Mouse (Mus musculus) heart, embryonic 14.5 days (tissue): Measurements from ENCODE around the gene Ankle1. TPM values are rescaled to one million over a fixed set of nuclear protein-coding genes. Genes with fewer than 3 reads are reported as not detected.

Source experiments
- ATAC-seq: fragments of 200-750 bp; cut with Nextera tagmentation; 2 replicates; pipeline ENCODE4 v1.8.0; 2017; ENCODE audit warnings: low read depth, moderate TSS enrichment; ENCODE audit not compliant: insufficient number of reproducible peaks, insufficient read depth, low FRiP score
- H3K27ac ChIP-seq, 2 experiments: fragments of 200-500 bp in 1 of 2; fragments of 300-500 bp in 1 of 2; sonication (generic) in 1 of 2; replicated peaks in 1 of 2; 2 replicates each; pipeline ENCODE4 v1.5.1; 2012 to 2014; ENCODE audit warnings: low read depth in 2 of 2, low read length in 2 of 2, control low read depth in 1 of 2, mild to moderate bottlenecking in 1 of 2, mixed read lengths in 1 of 2; ENCODE audit not compliant: control insufficient read depth in 1 of 2, insufficient read depth in 1 of 2
- H3K27me3 ChIP-seq: fragments of 300-500 bp; sonication (generic); 2 replicates; pipeline ENCODE4 v1.6.1; 2014; ENCODE audit warnings: mild to moderate bottlenecking, low read length, control low read depth; ENCODE audit not compliant: control insufficient read depth, insufficient read depth
- H3K36me3 ChIP-seq: fragments of 300-500 bp; sonication (generic); 2 replicates; pipeline ENCODE4 v1.6.1; 2014; ENCODE audit warnings: mild to moderate bottlenecking, control low read depth, low read length, mixed read lengths; ENCODE audit not compliant: control insufficient read depth, insufficient read depth
- H3K4me1 ChIP-seq, 2 experiments: fragments of 200-500 bp in 1 of 2; fragments of 300-500 bp in 1 of 2; sonication (generic) in 1 of 2; 2 replicates each; pipeline ENCODE4 v1.6.1; 2012 to 2014; ENCODE audit warnings: low read length in 2 of 2, control low read depth in 1 of 2, mixed read lengths in 1 of 2; ENCODE audit not compliant: control insufficient read depth in 2 of 2, insufficient read depth in 2 of 2
- H3K4me2 ChIP-seq: fragments of 300-500 bp; sonication (generic); 2 replicates; pipeline ENCODE4 v1.6.1; 2014; ENCODE audit warnings: mild to moderate bottlenecking, low read length
- H3K4me3 ChIP-seq, 2 experiments: fragments of 200-500 bp in 1 of 2; fragments of 300-500 bp in 1 of 2; sonication (generic) in 1 of 2; 2 replicates each; pipeline ENCODE4 v1.5.1; 2012 to 2014; ENCODE audit warnings: low read length in 2 of 2, mild to moderate bottlenecking in 2 of 2, control low read depth in 1 of 2, low read depth in 1 of 2, moderate library complexity in 1 of 2; ENCODE audit not compliant: control insufficient read depth in 1 of 2, insufficient read depth in 1 of 2
- H3K9ac ChIP-seq: fragments of 300-500 bp; sonication (generic); 2 replicates; pipeline ENCODE4 v1.6.1; 2014; ENCODE audit warnings: mild to moderate bottlenecking, low read length
- H3K9me3 ChIP-seq: fragments of 300-500 bp; sonication (generic); 2 replicates; pipeline ENCODE4 v1.6.1; 2016; ENCODE audit warnings: low read length, control low read depth; ENCODE audit not compliant: control insufficient read depth
- WGBS: fragments of 180-500 bp; shearing (Covaris S2); extraction: QIAGEN DNeasy Blood & Tissue Kit; methylation state at CpG from one replicate; pipeline ENCODE4 v1.1.7; 2014; 5-methylcytosine and 5-hydroxymethylcytosine counted together
- polyA plus RNA-seq: library from polyadenylated mRNA; unstranded; fragments of >200 nt; fragmentation: Nextera tagmentation; extraction: Ambion mirVana; gene quantifications from 2 replicates; pipeline ENCODE4 v1.2.1, GENCODE M21; 2014

The Ankle1 gene
- polyA plus RNA-seq, 1 experiment from 2014 or later = 20.7 TPM

DNA sequence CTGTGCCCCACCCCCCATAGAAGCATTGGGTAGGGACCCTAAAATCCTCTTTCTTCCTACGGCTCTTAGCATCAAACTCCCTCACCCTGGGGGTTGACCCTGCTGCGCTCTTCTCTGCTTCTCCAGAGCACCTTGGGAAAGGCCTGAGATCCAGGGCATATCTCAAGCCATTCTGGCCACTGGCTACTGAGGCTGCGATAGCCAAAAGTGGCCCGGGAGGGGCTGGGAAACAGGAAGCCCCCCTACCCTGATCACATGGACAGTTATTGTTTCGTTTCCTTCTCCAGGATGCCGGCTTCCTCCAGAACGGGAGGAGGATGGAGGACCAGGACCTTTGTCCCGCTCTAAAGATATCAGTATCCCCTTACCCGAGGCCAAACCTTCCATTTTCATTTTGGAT lies 10.2 kb upstream of the Ankle1 start, which contains the start of gene Ushbp1:
Ushbp1 (minus strand) TSS at position 174 of the 400 bp plus-strand sequence.
- Histone ChIP-seq H3K4me2 (peak within 1 kb of the TSS; percentile 87), H3K27me3 (no peaks in the 10 kb centered on the region), H3K9ac (peak within 1 kb of the TSS; percentile 46; the same call in 1 of the 2 replicates), H3K36me3 (peaks cover 27% of the 10 kb centered on the region), H3K4me3 (peak within 1 kb of the TSS; percentile 25 to 89), H3K9me3 (no peaks in the 10 kb centered on the region), H3K4me1 (peaks cover 10 to 12% of the 10 kb centered on the region in 2 experiments), H3K27ac (peak within 1 kb of the TSS; percentile 65 to 86)
- ATAC-seq = no peak
- WGBS = 65% methylated on average over 9 of the region's 9 CpGs

DNA sequence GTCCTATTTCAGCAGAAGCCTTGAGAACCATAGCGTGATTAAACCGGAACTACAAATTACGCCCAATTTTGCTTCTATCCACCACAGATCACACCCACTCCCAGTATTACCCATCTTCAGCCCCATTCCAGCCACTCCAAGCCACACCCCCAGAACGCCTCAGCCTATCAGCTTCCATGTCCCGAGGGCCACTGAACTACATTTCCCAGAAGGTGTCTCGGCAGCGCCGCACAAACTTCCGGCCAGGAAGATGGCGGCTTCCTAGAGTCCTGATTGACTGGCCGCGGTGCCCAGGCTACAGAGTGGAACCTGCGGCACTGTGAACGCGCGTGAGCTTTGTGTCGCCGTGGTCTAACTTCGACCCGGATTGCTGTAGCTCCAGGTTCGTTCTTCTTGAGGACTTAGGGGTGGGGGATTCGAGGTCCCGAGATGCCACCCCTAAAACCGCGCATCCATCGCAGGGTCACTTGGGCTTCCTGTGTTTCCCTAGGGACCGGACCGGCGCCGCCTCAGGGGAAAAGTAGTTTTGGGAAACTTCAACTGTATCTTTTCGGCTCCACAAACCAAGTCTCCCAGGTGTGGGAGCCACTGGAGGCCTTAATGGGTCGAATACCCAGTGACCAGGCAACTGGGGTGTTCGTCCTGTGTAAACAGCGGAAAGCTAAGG lies 9.0 kb upstream of the Ankle1 start, which contains the start of gene Babam1:
Babam1 (plus strand) TSS at position 223 of the 667 bp plus-strand sequence.
- under 1% methylated on average over 34 of the region's 34 CpGs for WGBS
- peaks cover 10 to 12% of the 10 kb centered on the region in 2 experiments for H3K4me1 ChIP-seq
- H3K9me3 ChIP-seq = no peaks in the 10 kb centered on the region
- peak; percentile 86 for ATAC-seq
- peak within 1 kb of the TSS; percentile 84 to 89 for H3K4me3 ChIP-seq
- H3K4me2 ChIP-seq = peak within 1 kb of the TSS; percentile 87
- H3K27me3 ChIP-seq = no peaks in the 10 kb centered on the region
- H3K27ac ChIP-seq = peak within 1 kb of the TSS; percentile 65 to 86
- H3K9ac ChIP-seq = peak within 1 kb of the TSS; percentile 84
- peaks cover 29% of the 10 kb centered on the region for H3K36me3 ChIP-seq

DNA sequence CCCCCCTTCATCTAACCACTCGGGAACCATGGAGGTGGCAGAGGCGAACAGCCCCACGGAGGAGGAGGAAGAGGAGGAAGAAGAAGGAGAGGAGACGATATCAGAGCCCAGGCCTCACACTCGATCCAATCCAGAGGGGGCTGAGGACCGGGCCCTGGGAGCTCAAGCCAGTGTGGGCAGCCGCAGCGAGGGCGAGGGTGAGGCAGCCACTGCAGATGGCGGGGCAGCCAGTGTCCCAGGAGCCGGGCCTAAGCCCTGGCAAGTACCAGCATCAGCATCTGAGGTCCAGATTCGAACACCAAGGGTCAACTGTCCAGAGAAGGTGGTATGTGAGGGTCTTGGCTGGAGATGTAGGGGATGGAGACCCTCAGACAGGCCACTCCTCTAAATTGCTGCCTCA lies 8.1 kb upstream of the Ankle1 start:
- H3K36me3 ChIP-seq = peaks cover 29% of the 10 kb centered on the region
- H3K27me3 ChIP-seq = no peaks in the 10 kb centered on the region
- peak overlapping the region; percentile 84 to 89 for H3K4me3 ChIP-seq
- no peak overlapping the region for H3K27ac ChIP-seq
- H3K9me3 ChIP-seq = no peaks in the 10 kb centered on the region
- ATAC-seq = no peak
- peaks cover 10 to 12% of the 10 kb centered on the region in 2 experiments for H3K4me1 ChIP-seq
- H3K4me2 ChIP-seq = peak overlapping the region; percentile 87
- H3K9ac ChIP-seq = peak overlapping the region; percentile 84; the same call in 1 of the 2 replicates
- 80% methylated on average over 12 of the region's 12 CpGs for WGBS

DNA sequence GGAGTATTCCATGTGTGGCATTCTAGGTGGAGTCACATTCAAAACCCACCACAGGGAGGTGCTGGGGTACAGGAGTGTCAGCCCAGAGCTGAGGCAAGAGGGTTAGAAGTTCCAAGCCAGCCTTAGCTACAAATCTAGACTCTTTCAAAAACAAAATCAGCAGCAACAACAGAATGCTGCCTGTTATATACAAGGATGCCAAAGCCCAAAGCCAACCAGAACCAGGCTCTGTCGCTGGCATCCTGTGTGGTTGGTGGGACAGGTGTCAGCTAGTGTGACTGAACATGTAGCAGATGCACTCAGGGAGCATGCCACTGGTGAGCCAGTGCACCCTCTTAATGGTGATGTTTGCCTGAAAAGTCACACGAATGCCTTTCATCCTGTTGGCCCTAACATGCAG lies 5.0 kb upstream of the Ankle1 start:
- H3K4me1 ChIP-seq = peaks cover 9 to 12% of the 10 kb centered on the region in 2 experiments
- H3K27me3 ChIP-seq = no peaks in the 10 kb centered on the region
- no peak overlapping the region for H3K4me3 ChIP-seq
- H3K27ac ChIP-seq = no peak overlapping the region
- no peak overlapping the region for H3K9ac ChIP-seq
- no peak for ATAC-seq
- H3K36me3 ChIP-seq = peaks cover 29% of the 10 kb centered on the region
- no peak overlapping the region for H3K4me2 ChIP-seq
- 81% methylated on average over 2 of the region's 2 CpGs for WGBS
- H3K9me3 ChIP-seq = no peaks in the 10 kb centered on the region

DNA sequence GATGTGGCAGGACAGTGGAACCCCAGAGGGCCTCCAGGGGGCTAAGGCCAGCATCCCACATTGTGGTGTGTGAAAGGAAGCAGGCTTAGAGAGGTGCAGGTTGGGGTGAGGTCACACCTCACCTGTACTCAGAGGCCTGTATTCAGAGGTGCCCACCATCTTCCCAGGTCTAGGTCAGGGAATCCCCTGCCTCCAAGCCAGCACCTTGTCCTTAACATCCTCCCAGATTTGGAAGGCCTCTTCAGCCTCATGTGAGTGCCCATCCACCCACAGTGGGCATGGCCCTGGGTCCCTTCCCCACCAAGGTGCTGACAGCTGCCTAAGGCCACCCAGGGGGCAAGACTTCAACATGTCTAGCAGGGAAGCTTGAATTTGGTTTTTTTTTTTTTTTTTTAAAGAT lies 4.4 kb upstream of the Ankle1 start:
- Histone ChIP-seq H3K36me3 (peaks cover 29% of the 10 kb centered on the region), H3K4me1 (peaks cover 5 to 11% of the 10 kb centered on the region in 2 experiments)
- no peak for ATAC-seq

DNA sequence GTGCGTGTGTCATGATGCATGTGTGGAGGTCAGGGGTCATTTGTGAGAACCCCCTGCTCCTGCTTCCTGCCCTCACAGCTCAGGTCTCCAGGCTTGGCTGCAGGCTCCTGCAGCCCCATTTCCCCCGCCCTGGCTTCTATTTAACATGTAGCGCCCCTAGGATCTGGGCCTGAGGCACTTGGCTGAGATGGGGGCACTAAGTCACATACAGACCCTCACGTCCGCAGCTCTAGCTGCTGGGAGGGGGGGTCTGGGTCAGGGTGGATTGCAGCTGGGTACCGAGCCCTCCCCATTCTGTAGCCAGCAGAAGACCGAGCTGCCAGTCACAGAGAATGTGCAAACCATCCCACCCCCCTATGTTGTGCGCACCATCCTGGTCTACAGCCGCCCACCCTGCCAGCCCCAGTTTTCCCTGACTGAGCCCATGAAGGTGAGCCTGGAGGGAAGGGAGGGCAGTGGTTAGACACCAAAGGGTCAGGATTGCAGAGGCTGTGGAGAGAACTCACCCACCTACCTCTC lies 3.3 kb upstream of the Ankle1 start:
- Histone ChIP-seq H3K4me3 (no peak overlapping the region), H3K9me3 (no peaks in the 10 kb centered on the region), H3K27ac (no peak overlapping the region), H3K4me1 (peaks cover 4 to 17% of the 10 kb centered on the region in 2 experiments), H3K4me2 (no peak overlapping the region), H3K9ac (no peak overlapping the region), H3K27me3 (no peaks in the 10 kb centered on the region), H3K36me3 (peaks cover 29% of the 10 kb centered on the region)
- ATAC-seq = no peak
- WGBS = 90% methylated on average over 9 of the region's 9 CpGs

More for the DNA sequence above, 4.4 kb upstream of the Ankle1 start:
- Histone ChIP-seq H3K9ac (no peak overlapping the region), H3K9me3 (no peaks in the 10 kb centered on the region), H3K27me3 (no peaks in the 10 kb centered on the region), H3K4me3 (no peak overlapping the region), H3K4me2 (no peak overlapping the region), H3K27ac (no peak overlapping the region)

DNA sequence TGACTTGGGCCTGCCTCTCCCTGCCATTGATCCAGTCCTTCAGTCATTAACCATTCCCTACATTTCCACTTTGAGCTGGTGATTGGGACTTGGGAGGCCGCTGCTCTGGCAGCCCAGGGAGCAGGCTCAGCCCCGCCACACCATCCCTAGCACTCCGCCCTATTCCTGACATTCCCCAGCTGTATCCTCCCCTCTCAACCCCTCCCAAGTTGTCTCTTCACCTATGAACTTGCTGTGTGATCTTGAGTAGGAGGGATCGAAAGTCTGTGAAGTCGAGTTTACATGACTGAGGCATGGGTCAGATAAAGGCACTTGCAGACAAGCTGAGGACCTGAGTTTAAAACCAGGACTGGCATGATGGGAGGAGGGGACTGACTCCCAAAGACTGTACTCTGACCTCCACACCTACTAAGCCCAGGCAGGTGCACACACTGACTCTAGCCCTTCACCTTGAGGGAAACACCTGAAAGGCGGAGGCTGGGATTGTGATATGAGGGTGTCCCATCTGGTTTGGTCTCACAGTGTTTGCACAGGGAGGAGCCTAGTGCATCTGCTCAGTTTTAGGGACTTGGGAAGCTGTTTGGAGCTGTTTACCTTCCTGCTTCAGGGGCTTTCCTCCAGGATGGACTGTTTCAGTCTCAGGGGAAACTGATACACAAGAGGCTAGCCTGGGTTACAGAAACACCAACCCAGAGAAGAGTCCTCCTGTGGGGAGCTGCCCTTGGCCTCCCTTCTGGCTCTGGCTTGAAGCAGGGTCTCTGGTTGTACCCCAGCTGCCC lies 2.5 kb upstream of the Ankle1 start:
- no peak overlapping the region for H3K9ac ChIP-seq
- peaks cover 4 to 13% of the 10 kb centered on the region in 2 experiments; a peak in 3 of 4 replicates for H3K4me1 ChIP-seq
- no peak overlapping the region for H3K4me2 ChIP-seq
- H3K27me3 ChIP-seq = no peaks in the 10 kb centered on the region
- H3K27ac ChIP-seq = no peak overlapping the region
- H3K9me3 ChIP-seq = no peaks in the 10 kb centered on the region
- 65% methylated on average over 6 of the region's 6 CpGs for WGBS
- H3K4me3 ChIP-seq = no peak overlapping the region
- ATAC-seq = no peak
- H3K36me3 ChIP-seq = peaks cover 26% of the 10 kb centered on the region
